Mouse (Mus musculus): Measurements from ENCODE around the gene Acsl6.

DNA sequence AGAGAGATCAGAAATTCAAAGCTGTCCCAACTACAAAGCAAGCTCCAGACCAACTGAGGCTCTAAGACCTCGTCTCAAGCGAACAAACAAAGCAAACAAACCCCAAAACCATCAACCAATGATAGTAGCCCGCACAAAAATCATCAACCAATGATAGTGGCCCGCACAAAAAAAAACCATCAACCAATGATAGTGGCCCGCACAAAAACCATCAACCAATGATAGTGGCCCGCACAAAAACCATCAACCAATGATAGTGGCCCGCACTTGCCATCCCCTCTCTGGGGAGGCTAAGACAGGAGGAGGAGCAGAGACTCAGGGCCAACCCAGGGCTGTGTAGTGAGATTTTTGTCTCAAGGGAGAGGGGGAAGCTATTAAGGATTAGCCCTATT is 52.0 kb downstream of the Acsl6 start:
- TF ChIP-seq CTCF (IDR thresholded peaks at IDR 0.05; ENCODE audit: control insufficient read depth, insufficient read depth, insufficient read length) (no peak), MAX (IDR thresholded peaks at IDR 0.05) (no peak), MYOG (IDR thresholded peaks at IDR 0.05; ENCODE audit: control insufficient read depth, extremely low read depth, insufficient read length) (no peak), USF1 (IDR thresholded peaks at IDR 0.05; ENCODE audit: low read depth) (no peak), CEBPB (IDR thresholded peaks at IDR 0.05; ENCODE audit: low read depth) (no peak)
